Mouse (Mus musculus) kidney, adult 9 months (tissue): ENCODE results near the gene 6030408B16Rik.

ENCODE experiments used
- DNase-seq: peaks from one replicate; pipeline ENCODE4 v3.0.0; 2022

6030408B16Rik gene

DNA sequence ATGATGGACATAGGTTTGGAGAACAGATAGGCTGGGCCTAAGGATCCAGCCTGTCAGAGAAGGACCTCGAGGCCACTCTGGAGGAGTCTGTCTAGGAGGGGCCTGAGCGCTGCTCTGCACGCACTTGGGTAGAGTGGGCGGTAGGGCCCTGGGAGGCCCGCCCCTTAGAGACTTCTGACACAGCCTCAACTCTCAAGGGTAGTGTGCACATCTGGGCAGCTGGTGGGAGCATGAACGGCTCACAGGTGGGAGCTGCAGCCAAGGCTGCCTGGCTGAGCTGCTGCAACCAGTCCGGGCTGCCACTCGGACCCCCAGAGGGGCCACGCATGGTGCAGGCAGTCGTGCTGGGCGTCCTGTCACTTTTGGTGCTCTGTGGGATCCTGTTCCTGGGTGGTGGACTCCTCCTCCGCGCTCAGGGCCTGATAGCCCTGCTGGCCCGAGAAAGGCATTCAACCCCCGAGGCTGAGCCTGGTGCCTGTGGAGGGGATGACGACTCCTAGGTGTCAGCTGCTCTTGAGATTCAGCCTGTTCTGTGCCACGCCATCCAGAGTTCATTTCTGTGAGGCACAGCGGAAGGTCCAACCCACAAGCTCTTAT is at the start of gene 6030408B16Rik:
6030408B16Rik (plus strand) TSS at position 188 of the 597 bp plus-strand sequence.
- no peak for DNase-seq

DNA sequence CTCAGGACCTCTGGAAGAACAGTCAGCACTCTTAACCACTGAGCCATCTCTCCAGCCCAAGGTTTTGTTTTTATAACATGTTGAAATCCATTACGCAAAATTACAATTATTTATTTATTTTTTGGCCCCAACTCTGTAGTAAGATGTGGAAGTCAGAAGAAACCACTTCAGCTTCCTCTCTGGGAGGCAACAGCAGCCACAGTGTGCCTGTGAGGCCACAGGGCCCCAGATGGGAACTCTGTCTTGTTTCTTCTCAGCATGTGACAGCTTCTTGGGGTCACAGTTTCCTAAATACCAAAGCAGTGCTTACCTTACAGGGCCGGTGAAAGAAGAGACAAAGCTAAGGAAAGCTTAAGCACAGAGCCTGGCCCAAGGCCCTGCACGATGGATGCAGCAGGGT is 49.0 kb upstream of the 6030408B16Rik start:
- DNase-seq: no peak

DNA sequence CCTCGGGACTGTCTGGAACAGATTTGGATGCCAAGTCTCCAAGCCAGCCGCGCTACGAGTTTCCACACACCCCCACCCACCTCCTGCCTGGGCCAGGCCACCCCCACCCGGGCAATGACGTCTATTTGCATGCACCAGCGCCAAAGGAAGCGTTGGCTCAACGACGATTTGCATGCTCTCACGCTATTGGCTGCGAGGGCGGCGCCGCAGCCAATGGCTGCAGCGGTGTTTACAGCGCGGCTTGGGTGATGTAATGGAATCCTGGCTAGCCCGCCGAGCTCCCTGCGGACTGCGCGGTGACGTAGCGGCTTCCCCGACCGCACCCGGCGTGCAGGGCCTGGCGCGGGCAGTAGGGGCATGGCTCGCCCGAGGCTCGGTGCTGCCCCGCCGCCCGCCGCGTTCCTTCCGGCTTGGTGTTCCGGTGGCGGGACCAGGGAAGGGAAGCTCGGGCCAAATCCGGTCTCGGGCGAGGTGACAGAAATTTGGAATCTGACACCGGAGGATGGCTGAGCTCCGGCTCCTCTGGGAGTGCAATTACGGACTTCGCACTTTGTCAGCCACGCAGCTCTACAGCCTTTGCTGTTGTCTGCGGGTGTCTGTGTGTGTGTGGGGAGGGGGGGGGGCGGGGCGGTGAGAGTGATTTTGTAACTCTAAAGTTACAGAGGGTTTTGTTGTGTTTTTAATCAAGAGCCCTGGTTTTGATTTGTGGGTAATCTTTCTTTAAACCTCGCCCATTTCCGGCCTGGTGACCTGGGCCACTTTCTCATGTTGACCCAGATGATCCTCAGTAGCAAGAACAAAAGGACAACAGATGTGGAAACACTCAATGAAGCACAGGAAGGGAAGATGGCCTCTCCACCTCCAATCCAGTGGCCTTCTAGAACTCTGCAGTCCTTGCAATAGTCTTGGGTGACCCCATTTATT is 46.5 kb upstream of the 6030408B16Rik start:
- DNase-seq: peak; percentile 97

DNA sequence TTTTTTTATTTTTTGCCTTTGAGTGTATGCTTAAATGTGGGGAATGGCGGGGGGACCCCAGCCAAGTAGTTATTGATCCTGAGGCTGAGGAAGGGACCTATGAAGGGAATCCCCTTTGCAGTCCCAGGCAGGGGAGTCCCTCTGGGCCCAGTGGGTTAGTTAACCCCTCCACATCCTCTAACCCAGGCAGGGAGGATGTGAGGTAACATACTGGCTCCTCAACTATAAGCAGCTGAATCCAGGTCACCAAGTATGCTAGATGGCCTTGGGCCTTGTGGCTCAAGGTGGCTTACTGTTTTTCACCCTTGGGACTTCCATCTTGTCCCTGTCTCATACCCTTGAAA is 45.9 kb upstream of the 6030408B16Rik start:
- no peak for DNase-seq

DNA sequence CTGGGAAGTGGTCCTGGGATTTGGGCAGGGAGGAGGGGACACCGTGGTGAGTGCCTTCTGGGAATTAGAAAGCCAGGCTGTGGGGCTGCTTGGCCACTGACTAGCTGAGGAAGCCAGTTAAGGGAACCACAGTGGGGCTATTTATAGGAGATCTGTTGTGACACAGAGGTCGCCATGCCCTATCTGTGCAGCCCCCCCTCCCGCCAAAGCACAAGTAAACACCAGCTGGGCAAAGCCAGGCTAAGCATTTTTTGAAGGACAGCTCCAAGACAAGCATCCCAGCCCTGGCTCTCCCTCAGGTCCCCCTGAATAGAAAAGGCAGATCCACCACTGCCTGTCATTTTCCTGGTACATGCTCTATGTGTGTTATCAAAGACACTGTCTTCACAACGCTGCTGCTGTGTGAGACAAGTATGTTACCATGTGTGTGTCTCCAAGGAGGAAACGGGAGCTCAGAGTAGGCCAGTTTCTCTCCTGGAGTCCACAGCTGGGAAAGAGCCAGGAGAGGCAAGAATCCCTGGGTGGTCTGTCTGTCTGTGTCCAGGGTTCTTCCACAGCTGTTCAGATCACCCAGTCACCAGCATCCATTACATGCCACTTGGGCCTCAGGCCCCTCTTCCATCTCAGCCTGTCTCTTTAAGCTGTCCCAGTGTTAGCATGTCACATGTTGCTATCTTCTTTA is 44.8 kb upstream of the 6030408B16Rik start:
- DNase-seq: no peak

DNA sequence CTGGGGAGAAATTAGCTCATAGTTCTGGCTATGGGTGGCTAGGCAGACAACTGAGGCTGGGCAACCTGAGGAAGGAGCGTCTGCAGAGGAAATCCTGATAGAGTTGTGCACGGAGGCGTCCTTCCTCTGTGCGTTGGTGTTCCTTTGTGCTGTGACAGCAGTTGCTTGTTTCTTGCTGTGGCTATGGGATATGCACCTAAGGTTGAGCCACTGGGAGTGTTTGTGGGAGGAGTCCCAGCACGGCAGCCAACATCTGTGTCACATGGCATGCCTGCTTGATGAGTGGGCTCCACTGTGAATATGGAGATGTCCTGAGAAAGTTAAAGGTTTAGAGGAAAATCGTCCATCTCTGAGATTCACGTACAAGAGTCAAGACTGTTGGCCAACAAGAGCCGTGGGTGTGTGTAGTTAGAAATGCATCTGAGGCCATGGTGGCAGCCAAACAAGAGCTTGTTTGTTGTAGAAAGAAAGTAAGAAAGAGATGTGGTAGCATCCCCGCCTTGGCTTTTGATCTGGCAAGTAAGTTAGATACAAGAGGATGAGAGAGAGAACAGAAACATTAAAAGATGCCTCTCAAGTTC is 42.7 kb upstream of the 6030408B16Rik start:
- DNase-seq: no peak

DNA sequence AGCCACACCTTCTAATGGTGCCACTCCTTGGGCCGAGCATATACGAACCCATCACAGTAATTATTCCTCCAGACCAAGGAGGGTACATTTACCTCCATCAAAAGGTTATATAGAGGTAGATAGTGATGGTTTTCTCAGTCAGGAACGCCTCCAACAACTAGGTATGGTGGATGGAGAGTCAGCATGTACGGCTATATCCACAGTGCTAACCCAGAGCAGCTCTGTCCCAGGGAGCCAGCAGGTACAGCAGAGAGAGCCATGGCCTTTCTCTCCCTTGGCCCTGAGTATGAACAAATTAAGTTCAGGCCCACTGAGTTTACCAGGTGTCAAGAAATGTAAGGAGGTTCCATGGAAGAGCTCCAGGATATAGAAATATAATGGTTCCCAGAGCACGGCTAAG is 41.1 kb upstream of the 6030408B16Rik start:
- DNase-seq: no peak

DNA sequence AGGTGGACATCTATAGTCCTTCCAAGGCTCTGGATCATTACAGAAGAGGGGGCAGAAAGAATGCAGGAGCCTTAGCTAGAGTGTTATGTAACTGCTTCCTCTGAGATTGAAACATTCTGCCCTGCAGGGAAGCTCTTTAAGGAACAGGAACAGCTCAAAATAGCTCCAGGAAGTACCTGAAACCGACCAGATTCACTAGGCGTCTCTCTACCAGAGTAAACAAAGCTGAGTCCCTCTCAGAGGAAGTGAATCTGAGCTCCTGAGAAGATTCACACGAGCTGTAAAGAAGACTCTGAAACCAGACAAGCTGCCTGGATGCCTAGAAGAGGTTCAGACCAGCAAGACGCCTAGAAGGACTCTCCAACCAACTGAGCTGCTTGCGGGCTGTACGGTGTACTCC is 40.4 kb upstream of the 6030408B16Rik start:
- DNase-seq: no peak

DNA sequence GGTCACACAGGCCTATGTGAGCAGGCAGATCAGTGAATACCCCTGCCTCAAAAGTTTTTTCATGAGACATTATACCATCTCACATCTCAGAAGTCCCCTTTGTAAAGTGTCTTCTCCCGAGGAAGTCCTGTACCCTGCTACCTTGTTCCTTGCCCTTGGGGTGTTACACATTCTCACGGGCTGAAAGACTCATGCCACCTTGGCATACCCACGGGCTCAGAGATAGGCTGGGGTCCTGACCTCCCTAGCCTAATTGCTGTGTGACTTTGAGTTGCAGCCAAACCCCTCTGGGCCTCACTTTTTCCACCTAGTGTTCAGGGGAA is 39.5 kb upstream of the 6030408B16Rik start:
- DNase-seq: no peak

DNA sequence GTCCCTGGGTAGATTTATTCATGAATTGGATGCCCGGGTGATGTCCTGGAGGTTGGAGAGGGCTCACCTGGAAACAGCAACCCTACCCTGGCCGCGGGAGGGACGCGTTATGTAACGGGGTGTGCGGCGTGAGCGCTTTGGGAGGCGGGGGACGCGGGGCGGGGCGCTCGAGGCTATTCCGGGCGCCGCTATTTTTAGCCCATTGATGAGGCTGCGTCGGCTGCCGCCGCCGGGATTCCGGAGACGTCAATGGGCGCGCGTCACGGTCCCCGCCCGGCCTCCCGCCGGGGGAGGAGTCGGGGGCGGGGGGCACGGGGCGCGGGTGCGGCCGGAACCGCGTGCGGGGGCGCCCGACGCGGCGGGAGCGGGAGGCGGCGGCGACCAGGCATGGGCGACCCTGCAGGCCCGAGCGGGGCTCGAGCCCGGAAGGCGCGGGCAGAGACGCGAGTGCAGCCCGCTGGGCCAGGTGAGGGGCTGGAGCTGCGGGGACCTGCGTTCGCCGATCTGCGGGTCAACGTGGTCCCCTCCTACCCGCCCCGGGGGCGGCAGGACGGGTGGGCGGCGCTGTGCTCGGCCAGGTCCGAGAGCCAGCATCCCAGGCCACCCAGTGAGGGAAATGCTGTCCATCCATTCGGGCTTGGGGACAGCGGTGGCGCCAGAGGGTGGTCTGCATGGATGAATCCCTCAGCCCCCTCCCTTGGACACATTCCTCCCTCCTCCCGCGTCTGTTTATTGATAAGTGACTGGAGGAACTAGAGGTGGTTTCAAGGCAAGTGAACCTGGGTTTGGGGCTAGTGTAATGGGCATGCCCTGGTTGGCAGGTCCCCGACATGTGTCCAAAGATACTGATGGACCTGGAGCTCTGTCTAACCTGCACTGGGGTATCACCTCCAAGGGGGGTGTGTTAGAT is 38.9 kb upstream of the 6030408B16Rik start, which contains the start of gene Nr4a1:
Nr4a1 (plus strand) TSS at position 384 of the 910 bp plus-strand sequence.
- DNase-seq: peak; percentile 84

DNA sequence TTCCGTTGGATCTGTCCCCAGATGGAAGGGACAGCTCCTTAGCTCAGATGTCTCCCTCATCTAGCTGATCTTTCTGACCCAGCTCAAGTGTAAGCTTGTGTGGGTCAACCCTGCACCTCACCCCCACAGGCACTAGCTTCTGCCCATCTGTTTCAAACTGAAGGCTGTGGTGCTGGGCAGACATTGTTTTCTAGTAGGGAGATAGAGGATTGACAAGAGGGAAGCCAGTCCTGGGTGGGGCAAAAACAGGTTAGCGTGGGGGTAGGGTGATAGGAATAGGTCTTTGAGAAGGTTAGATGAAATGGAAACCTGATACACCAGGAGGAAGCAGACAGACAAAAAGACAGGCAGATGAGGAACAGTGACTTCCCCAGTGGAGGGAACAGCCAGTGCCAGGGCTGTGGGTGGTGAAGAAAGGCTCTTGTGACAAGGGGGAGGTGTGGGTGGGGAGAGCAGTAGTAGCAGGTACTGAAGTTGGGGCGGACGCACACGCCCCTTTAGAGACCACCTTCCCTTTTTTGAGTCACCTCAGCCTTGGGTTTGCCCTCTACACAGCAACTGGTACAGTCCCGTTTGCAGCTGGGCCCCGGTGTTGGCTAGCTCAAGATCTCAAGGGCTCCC is 37.1 kb upstream of the 6030408B16Rik start:
- DNase-seq: no peak

DNA sequence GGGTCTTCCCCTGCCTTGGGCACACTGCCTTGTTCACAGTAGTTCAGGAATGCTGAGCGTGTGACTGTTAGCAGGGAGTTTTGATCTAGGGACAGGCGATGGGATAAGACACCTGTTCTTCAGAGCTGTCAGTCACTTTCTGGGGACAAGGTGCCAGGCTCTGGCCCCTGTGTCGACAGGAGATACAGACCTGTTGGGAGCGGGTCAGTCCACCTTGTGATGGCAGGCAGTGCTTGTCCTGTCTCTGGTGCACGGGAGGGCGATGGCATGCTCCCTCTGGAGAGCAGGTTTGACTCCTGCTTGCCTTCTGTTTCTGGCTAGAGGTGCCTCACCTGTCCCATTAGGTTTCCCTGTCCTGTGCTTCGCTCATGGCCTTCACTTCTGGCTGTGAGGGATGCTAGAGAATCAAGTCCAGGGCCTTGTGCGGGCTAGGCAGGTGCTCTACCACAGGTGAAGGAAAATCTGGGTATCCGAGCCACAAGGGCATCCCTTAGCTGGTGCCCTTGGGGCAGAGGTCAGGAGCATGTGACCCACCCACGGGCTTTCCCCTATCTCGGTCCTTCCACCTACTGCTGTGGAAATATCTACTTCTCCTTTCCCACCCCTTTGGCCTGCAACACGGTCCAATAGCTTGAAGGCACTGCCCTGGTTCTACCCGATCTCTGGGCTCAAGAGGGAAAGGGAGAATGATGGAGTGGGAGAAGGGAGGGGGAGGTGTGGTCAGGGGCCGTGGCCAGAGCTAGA is 36.4 kb upstream of the 6030408B16Rik start:
- DNase-seq: no peak

DNA sequence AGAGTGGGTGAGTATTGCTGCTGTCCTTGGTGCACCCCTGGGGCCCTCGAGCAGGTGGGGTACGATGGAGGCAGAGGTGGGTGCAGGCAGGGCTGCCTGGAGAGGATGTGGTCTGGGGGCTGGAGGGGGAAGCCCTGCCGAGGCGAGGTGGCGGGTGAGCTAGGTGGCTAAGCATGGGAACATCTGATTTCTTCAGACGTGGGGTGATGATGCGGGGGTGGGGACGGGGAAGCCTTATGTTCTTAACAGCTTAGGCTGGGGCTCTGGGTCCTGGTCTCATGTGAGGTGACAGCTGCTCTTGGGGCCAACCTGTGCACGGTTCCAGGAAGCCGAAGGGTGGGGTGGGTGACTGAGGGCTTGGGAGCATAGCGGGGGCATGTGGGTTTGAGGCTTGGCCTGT is 34.6 kb upstream of the 6030408B16Rik start:
- no peak for DNase-seq

DNA sequence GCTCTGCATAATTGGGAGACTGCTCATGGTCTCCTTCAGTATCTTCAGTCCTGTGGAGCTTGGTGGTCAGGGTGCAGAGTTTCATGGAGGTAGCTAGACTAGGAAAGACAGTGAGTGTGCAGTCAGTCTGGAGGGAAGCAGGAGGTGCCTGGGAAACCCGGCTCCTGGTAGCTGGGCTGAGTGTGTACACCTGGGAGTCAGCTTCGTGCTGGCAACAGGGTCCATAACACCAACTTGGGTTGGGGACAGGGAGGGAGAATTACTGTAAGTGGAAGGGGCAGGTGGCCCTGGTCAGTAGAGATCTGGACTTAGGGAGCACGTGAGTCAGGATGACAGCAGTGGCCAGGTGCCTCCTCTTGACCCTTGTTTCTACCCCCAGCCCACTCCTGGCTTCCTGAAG is 33.1 kb upstream of the 6030408B16Rik start:
- DNase-seq: no peak

DNA sequence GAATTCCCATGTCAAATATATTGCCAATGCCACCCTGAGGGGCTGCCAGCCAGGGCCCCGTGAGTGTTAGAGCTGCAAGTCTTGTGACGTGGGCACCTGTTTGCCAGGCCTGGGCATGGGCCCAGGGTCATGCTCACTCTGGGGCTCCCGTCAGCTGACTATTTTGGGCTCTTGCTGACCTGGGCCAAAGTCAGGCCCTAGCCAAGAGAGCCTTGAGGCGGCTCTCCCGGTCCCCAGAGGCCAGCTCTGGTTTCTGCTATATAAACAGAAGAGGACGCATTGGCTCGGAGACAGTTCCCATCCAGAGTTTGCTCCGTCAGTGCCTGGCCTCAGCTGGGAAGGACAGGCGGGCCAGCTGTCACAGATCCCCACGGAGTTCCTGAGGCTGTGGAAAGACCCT is 32.6 kb upstream of the 6030408B16Rik start:
- peak; percentile 66 for DNase-seq

DNA sequence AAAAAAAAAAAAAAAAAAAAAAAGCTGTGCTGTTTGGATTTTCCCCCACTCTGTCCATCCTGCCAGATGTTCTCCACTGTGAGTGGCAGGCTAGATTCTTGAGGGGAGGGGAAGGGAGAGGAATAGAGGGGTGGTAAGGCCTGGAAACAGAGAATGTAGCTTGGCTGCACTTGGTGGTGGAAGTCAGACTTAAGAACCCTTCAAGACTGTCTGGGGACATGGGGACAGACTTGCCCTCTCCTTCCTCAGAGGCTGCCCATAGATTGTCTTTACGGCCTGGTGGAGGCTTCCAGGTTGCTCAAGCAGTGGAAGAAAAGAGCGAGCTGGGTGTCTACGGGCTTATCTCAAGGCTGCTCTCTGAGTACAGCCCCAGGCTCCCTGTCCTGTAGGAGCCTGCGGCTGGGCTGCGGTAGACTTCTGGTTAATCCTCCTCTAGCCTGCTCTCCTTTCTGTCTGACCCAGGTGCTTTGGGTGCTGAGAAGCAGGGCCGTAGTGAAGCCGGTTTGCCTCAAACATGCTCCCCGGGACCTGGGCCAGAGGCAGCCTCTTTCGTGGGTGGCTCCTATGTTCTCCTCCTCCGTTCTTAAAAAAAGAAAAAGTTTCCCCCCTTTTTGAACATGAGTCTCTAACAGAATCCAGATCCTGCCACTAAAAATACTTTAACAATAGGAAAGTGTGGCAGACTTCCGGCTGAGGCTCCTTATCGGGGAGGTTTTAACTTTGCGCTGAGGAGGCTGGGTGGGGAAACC is 32.0 kb upstream of the 6030408B16Rik start:
- no peak for DNase-seq

DNA sequence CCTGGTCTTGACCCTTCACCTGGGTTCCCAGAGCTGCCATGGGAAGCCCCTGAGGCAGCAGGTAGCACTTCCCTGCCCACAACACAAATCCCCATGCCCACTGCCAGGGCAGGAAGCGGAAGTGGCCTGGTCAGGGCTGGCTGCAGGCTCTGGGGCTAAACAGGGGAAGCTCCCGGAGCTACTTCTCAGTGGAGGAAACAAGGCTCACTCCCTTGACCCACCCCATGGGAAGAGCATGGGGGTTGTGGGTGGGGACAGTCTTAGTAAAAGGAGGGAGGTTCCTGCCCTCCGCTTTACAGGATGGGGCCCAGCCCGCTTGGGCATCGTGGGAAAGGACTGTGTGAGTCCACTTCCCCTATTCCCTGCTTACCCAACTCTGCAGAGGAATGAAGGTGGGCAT is 30.5 kb upstream of the 6030408B16Rik start:
- no peak for DNase-seq

DNA sequence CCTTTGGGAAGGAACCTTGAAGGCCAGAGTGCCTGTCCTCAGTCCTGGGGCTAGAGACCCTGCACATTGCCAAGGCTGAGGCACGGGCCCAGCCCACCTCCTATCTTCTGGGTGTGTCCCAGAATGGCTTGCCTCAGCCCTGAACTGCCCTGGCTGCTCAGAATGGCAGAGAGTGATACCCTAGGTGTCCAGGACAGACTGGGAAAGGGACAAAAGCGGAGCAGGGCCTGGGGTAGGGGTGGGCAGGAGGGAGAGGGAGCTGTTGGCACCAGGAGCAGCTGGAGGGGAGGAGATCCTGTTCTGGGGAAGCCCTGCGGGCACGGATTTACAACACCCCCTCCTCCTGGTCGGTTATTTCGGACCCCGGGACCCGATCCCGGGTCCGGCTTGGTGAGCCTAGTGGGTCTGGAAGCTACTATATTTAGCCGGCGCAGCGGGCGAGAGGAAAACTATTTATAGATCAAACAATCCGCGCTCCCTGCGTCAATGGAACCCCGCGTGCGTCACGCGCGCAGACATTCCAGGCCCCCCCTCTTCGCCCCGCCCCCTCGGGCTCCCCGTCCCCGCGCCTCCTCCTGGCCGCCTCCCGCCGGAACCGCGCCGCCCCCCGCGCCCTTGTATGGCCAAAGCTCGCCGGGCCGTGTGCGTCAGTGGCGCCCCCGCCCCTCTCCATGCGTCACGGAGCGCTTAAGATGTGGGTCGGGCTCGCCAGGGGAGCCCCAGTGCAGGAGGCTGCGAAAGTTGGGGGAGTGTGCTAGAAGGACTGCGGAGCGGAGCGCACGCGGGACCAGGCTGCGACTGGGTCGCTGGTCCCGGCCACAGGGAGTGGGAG is 26.7 kb upstream of the 6030408B16Rik start:
- DNase-seq: peak; percentile 89
